Mouse (Mus musculus): ENCODE measurements around the gene Gm4744.

- TF ChIP-seq CTCF (IDR thresholded peaks at IDR 0.05; ENCODE audit: extremely low read depth, insufficient read depth, insufficient read length, insufficient replicate concordance) (no peak), POLR2A (IDR thresholded peaks at IDR 0.05; ENCODE audit: low read depth, low read length) (no peak)
Measured at GRCm38 (mm10) chr6:40940457-40940856, 11.2 kb downstream of the Gm4744 start, which contains the start of gene 1700074P13Rik.

Data from spleen, adult 2 months (tissue).